In the genomic region with DNA sequence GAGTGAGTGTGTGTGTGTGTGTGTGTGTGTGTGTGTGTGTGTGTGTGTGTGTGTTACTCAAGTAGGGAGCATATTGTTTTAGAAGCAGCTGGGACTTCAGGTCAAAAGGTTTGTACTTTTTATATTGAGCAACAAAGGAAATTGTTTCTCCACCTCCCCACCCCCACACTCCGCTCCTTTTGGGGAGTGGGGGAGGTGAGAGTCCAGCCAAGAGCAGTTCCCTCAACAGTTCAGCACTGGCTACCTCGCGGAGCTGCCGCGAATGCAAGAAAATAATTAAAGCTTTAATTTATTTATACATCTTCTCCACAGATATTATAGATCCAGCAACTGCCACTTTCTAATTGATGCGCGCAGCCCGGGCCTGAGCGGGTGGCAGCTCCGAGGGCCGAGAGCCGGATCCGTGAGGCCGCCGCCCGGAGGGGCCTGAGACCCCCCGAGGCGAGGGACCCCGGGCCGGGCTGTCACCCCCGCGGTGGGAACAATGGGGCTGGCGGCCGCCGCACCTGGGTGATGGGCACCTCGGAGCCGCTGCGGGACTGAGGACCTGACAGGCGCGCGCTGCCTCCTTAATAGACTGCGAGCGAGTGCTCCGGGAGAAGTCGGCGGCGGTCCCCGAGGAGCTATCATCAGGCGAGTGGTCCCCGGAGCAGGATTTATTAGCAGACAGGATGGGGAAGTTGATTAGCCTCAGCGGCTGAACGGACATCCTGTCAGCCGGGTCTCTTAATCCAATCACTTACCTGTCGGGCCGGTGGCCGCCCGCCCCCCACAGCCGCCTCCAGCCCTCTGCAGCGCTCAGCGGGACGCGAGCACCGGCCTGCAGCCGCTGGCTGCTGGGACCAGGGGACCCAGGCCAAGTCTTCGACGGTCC, we compare ENCODE assay signal across 7 mouse cellular contexts.
DNase-seq lines count a peak whose midpoint lies in the region; ATAC-seq lines count a peak whose summit lies in the region.

No protein-coding gene starts in this region.

- peak overlapping the region; percentile 51 for H3K27ac ChIP-seq in hindbrain, embryonic 14.5 days
- no peak overlapping the region; the same call in 1 of the 2 replicates for H3K27ac ChIP-seq in midbrain, embryonic 16.5 days (ENCODE audit: low read length)

- H3K4me1 ChIP-seq in hindbrain, embryonic 14.5 days (replicated peaks; ENCODE audit: control insufficient read depth, insufficient read depth, low read length) = peaks cover 12% of the 10 kb centered on the region
- peaks cover 8% of the 10 kb centered on the region for H3K4me1 ChIP-seq in midbrain, embryonic 16.5 days (ENCODE audit: control insufficient read depth, insufficient read depth, low read length)

- peak overlapping the region; percentile 98 for H3K4me2 ChIP-seq in hindbrain, embryonic 14.5 days (replicated peaks)
- peak overlapping the region; percentile 99 for H3K4me2 ChIP-seq in midbrain, embryonic 16.5 days (ENCODE audit: low read length)

- peak overlapping the region; percentile 77 for H3K9ac ChIP-seq in hindbrain, embryonic 14.5 days
- peak overlapping the region; percentile 72 for H3K9ac ChIP-seq in midbrain, embryonic 16.5 days (ENCODE audit: low read depth, low read length)

- no peaks in the 10 kb centered on the region for H3K9me3 ChIP-seq in hindbrain, embryonic 14.5 days (ENCODE audit: control insufficient read depth, low read length)
- H3K9me3 ChIP-seq in midbrain, embryonic 16.5 days (replicated peaks; ENCODE audit: control insufficient read depth, low read length, poor library complexity, severe bottlenecking) = no peaks in the 10 kb centered on the region

- peaks cover 17% of the 10 kb centered on the region for H3K27me3 ChIP-seq in hindbrain, embryonic 14.5 days (ENCODE audit: control insufficient read depth, insufficient read depth, low read length)
- peaks cover 12% of the 10 kb centered on the region for H3K27me3 ChIP-seq in midbrain, embryonic 16.5 days (ENCODE audit: control insufficient read depth, insufficient read depth, low read depth, low read length)

- peak; percentile 37; the same call in 1 of the 2 replicates for ATAC-seq in hindbrain, embryonic 14.5 days (ENCODE audit: low FRiP score)
- ATAC-seq in midbrain, embryonic 16.5 days = peak; percentile 58

- peak; percentile 17 to 22 for DNase-seq in layer of hippocampus, postnatal 10 days (ENCODE audit: low spot score in 2 of 2)
- DNase-seq in layer of hippocampus, postnatal 36 days = no peak
- DNase-seq in embryo, embryonic 9.5 days (ENCODE audit: extremely low spot score) = peak; percentile 52
- DNase-seq in hindbrain, embryonic 14.5 days (ENCODE audit: low spot score) = peak; percentile 60
- DNase-seq in layer of hippocampus, adult 9-10 months (ENCODE audit: low spot score) = no peak
- no peak for DNase-seq in thymus, postnatal 14 days

- WGBS in hindbrain, embryonic 14.5 days = under 1% methylated on average over 56 of the region's 56 CpGs
- under 1% methylated on average over 56 of the region's 56 CpGs for WGBS in midbrain, embryonic 16.5 days

- no peaks in the 10 kb centered on the region for H3K36me3 ChIP-seq in hindbrain, embryonic 14.5 days (replicated peaks; ENCODE audit: control insufficient read depth, insufficient read depth)
- H3K36me3 ChIP-seq in midbrain, embryonic 16.5 days (ENCODE audit: control insufficient read depth, insufficient read depth, low read length) = no peaks in the 10 kb centered on the region

- H3K4me3 ChIP-seq in hindbrain, embryonic 14.5 days (replicated peaks; ENCODE audit: low read length) = peak overlapping the region; percentile 52
- peak overlapping the region; percentile 65 for H3K4me3 ChIP-seq in midbrain, embryonic 16.5 days (ENCODE audit: low read depth, low read length)

Comparison
In these comparisons a context has a peak if more than half of its experiments do, and no peak if none do; other contexts are left out.
1. DNase-seq: peak in layer of hippocampus, postnatal 10 days (2 of 2), embryo, embryonic 9.5 days (single experiment) and hindbrain, embryonic 14.5 days (single experiment); none in layer of hippocampus, postnatal 36 days (0 of 2), layer of hippocampus, adult 9-10 months (single experiment) and thymus, postnatal 14 days (single experiment).